In genomic region chr12:73383179-73383510, GRCm38 (mm10) we compare ENCODE assay signal across 9 mouse cellular contexts.
DNase-seq lines count a peak whose midpoint lies in the region; ATAC-seq and TF ChIP-seq lines count a peak whose summit lies in the region.
"Had no signal": no experiment of that assay in that cellular context is flagged by ENCODE, and none has a peak within 500 bp of the region (broad histone marks: within the 10 kb centered on the region; RNA-seq: fewer than 3 reads in every experiment).

No protein-coding gene starts in this region.

- DNase-seq in lung, embryonic 14.5 days, result no peak
- DNase-seq in lung, postnatal 25 days (ENCODE audit: low spot score), result no peak
- DNase-seq in heart, postnatal 4 days, result peak; percentile 30
- no peak for DNase-seq in limb, embryonic 14.5 days (ENCODE audit: low spot score)
- DNase-seq in layer of hippocampus, adult 2 months (ENCODE audit: low spot score in 2 of 2), result no peak
- DNase-seq in right cerebral cortex, postnatal 14 days, result no peak
- DNase-seq: cerebellum, postnatal 14 days had no signal

- no peak for TF ChIP-seq POLR2A in limb, embryonic 14.5 days (IDR thresholded peaks at IDR 0.05; ENCODE audit: borderline replicate concordance, extremely low read depth, insufficient read depth, insufficient read length)

- H3K9me3 ChIP-seq in lung, embryonic 14.5 days (ENCODE audit: low read depth, low read length), result no peaks in the 10 kb centered on the region
- H3K9me3 ChIP-seq in embryonic facial prominence, embryonic 12.5 days, result no peaks in the 10 kb centered on the region
- H3K9me3 ChIP-seq in limb, embryonic 14.5 days (ENCODE audit: control insufficient read depth, low read length), result no peaks in the 10 kb centered on the region
- H3K9me3 ChIP-seq: forebrain, embryonic 12.5 days had no signal

- TF ChIP-seq CTCF in lung, embryonic 14.5 days (IDR thresholded peaks at IDR 0.05; ENCODE audit: low read depth), result no peak
- TF ChIP-seq CTCF in layer of hippocampus, adult 2 months (conservative IDR thresholded peaks at IDR 0.05), result no peak

- no peaks in the 10 kb centered on the region for H3K36me3 ChIP-seq in lung, embryonic 14.5 days (ENCODE audit: insufficient read depth)
- no peaks in the 10 kb centered on the region for H3K36me3 ChIP-seq in embryonic facial prominence, embryonic 12.5 days
- no peaks in the 10 kb centered on the region for H3K36me3 ChIP-seq in limb, embryonic 14.5 days (ENCODE audit: control insufficient read depth, insufficient read depth, low read length)
- H3K36me3 ChIP-seq: forebrain, embryonic 12.5 days had no signal

- H3K4me3 ChIP-seq in lung, embryonic 14.5 days (ENCODE audit: low read depth, low read length), result no peak overlapping the region
- H3K4me3 ChIP-seq in embryonic facial prominence, embryonic 12.5 days, result no peak overlapping the region
- H3K4me3 ChIP-seq in limb, embryonic 14.5 days (replicated peaks; ENCODE audit: low read length), result no peak overlapping the region
- no peak overlapping the region for H3K4me3 ChIP-seq in layer of hippocampus, adult 2 months
- H3K4me3 ChIP-seq: forebrain, embryonic 12.5 days had no signal

- H3K27ac ChIP-seq in lung, embryonic 14.5 days (ENCODE audit: low read depth), result no peak overlapping the region
- 0 out of 2 replicates have a peak overlapping the region, but pooled peaks have one; percentile 30 for H3K27ac ChIP-seq in embryonic facial prominence, embryonic 12.5 days
- H3K27ac ChIP-seq in limb, embryonic 14.5 days (replicated peaks; ENCODE audit: low read depth, low read length), result 0 out of 2 replicates have a peak overlapping the region, but pooled peaks have one; percentile 19
- H3K27ac ChIP-seq in layer of hippocampus, adult 2 months, result no peak overlapping the region
- H3K27ac ChIP-seq: forebrain, embryonic 12.5 days had no signal

- no peak overlapping the region for H3K9ac ChIP-seq in lung, embryonic 14.5 days
- H3K9ac ChIP-seq in embryonic facial prominence, embryonic 12.5 days, result no peak overlapping the region
- no peak overlapping the region for H3K9ac ChIP-seq in limb, embryonic 14.5 days (ENCODE audit: low read depth, low read length, severe bottlenecking)
- H3K9ac ChIP-seq: forebrain, embryonic 12.5 days had no signal

- H3K4me2 ChIP-seq in lung, embryonic 14.5 days, result no peak overlapping the region
- no peak overlapping the region for H3K4me2 ChIP-seq in embryonic facial prominence, embryonic 12.5 days (replicated peaks)
- H3K4me2 ChIP-seq in limb, embryonic 14.5 days (replicated peaks; ENCODE audit: low read depth, low read length, severe bottlenecking), result no peak overlapping the region
- H3K4me2 ChIP-seq: forebrain, embryonic 12.5 days had no signal

- no peaks in the 10 kb centered on the region for H3K27me3 ChIP-seq in lung, embryonic 14.5 days (ENCODE audit: insufficient read depth, low read length)
- no peaks in the 10 kb centered on the region for H3K27me3 ChIP-seq in embryonic facial prominence, embryonic 12.5 days
- no peaks in the 10 kb centered on the region for H3K27me3 ChIP-seq in limb, embryonic 14.5 days (ENCODE audit: control insufficient read depth, insufficient read depth, low read length)
- H3K27me3 ChIP-seq: forebrain, embryonic 12.5 days had no signal

- WGBS in lung, embryonic 14.5 days, result 74% methylated on average over 5 of the region's 5 CpGs
- WGBS in embryonic facial prominence, embryonic 12.5 days, result 72% methylated on average over 5 of the region's 5 CpGs
- WGBS in limb, embryonic 14.5 days, result 67% methylated on average over 5 of the region's 5 CpGs

- ATAC-seq in lung, embryonic 14.5 days (ENCODE audit: insufficient read depth), result 0 out of 2 replicates have a peak, but pooled peaks have one; percentile 7
- no peak for ATAC-seq in embryonic facial prominence, embryonic 12.5 days (ENCODE audit: insufficient number of reproducible peaks, insufficient read depth, low FRiP score, low TSS enrichment)
- peak; percentile 41; the same call in 1 of the 2 replicates for ATAC-seq in limb, embryonic 14.5 days (ENCODE audit: low FRiP score, low read depth)

- H3K4me1 ChIP-seq in lung, embryonic 14.5 days (ENCODE audit: insufficient read depth), result 0 out of 2 replicates have a peak, but pooled peaks cover 8% of the 10 kb centered on the region
- H3K4me1 ChIP-seq in embryonic facial prominence, embryonic 12.5 days, result peaks cover 28% of the 10 kb centered on the region
- peaks cover 26% of the 10 kb centered on the region for H3K4me1 ChIP-seq in limb, embryonic 14.5 days (ENCODE audit: control insufficient read depth, insufficient read depth, low read length)

Comparison
In these comparisons a context has a peak if more than half of its experiments do, and no peak if none do; other contexts are left out.
1. H3K27ac ChIP-seq: peak in embryonic facial prominence, embryonic 12.5 days (single experiment) and limb, embryonic 14.5 days (single experiment); none in lung, embryonic 14.5 days (single experiment) and layer of hippocampus, adult 2 months (single experiment).